Mouse (Mus musculus) C2C12 (cell line): Measurements from ENCODE around the gene Ctdspl2. TPM values are rescaled to one million over a fixed set of nuclear protein-coding genes. Genes with fewer than 3 reads are reported as not detected.
"Not testable (repeated sequence)": the region's sequence is repeated elsewhere in the genome, so short reads cannot be mapped to it uniquely, and the experiment has no call there.

Experiments
- H3K27me3 ChIP-seq: one replicate; pipeline ENCODE4 v1.6.1; 2011; ENCODE audit not compliant: control insufficient read depth, insufficient read depth, insufficient read length
- H3K36me3 ChIP-seq: one replicate; pipeline ENCODE4 v1.6.1; 2011; ENCODE audit not compliant: control insufficient read depth, insufficient read depth
- H3K4me3 ChIP-seq: one replicate; pipeline ENCODE4 v1.5.1; 2011; ENCODE audit warnings: mild to moderate bottlenecking, control low read depth; ENCODE audit not compliant: poor library complexity, insufficient read depth, severe bottlenecking
- H3K79me2 ChIP-seq: one replicate; pipeline ENCODE4 v1.6.1; 2011; ENCODE audit not compliant: control insufficient read depth, insufficient read depth
- H3K79me3 ChIP-seq: one replicate; pipeline ENCODE4 v1.6.1; 2011; ENCODE audit warnings: low read depth, control low read depth
- H3ac ChIP-seq: one replicate; pipeline ENCODE3; 2011; ENCODE audit warnings: low read depth; ENCODE audit not compliant: control insufficient read depth, insufficient read length
- CEBPB ChIP-seq: IDR thresholded peaks from one replicate; pipeline ENCODE4 v1.6.1; 2011; ENCODE audit warnings: low read depth, mild to moderate bottlenecking, control low read depth, moderate library complexity
- CTCF ChIP-seq: IDR thresholded peaks from one replicate; pipeline ENCODE4 v1.5.1; 2011; ENCODE audit not compliant: control insufficient read depth, insufficient read depth, insufficient read length
- FOSL1 ChIP-seq: IDR thresholded peaks from one replicate; pipeline ENCODE4 v1.8.0; 2011; ENCODE audit warnings: mild to moderate bottlenecking, low read length; ENCODE audit not compliant: poor library complexity, insufficient read depth, severe bottlenecking
- MAX ChIP-seq: IDR thresholded peaks from one replicate; pipeline ENCODE4 v1.6.1; 2011; ENCODE audit warnings: mild to moderate bottlenecking, control low read depth
- MYOD1 ChIP-seq: IDR thresholded peaks from one replicate; pipeline ENCODE4 v1.6.1; 2011; ENCODE audit warnings: low read depth; ENCODE audit not compliant: control insufficient read depth, insufficient read length
- MYOG ChIP-seq: IDR thresholded peaks from one replicate; pipeline ENCODE4 v1.6.1; 2011; ENCODE audit not compliant: control insufficient read depth, insufficient read length; ENCODE audit errors: extremely low read depth
- USF1 ChIP-seq: IDR thresholded peaks from one replicate; pipeline ENCODE4 v1.6.1; 2011; ENCODE audit warnings: low read depth, mild to moderate bottlenecking, control low read depth, moderate library complexity
- long read RNA-seq, 2 experiments: library from polyadenylated mRNA; unstranded; transcript quantifications; one replicate each; pipeline ENCODE4 v2.0.0; 2019 to 2020
- polyA plus RNA-seq: library from polyadenylated mRNA; unstranded; fragments of >200 nt; fragmentation: generic; extraction: Trizol; gene quantifications from one replicate; pipeline ENCODE4 v1.2.1, GENCODE M21; 2012; ENCODE audit warnings: missing spikeins

Ctdspl2 gene
- polyA plus RNA-seq, result 5.4 TPM
- long read RNA-seq, experiment 1, full-length matches to known transcripts, result 7 of 12 reads
- long read RNA-seq, experiment 1, partial matches to known transcripts, result 2 of 12 reads
- long read RNA-seq, experiment 1, other reads (novel, unspliced or antisense), result 3 of 12 reads
- long read RNA-seq, experiment 2, full-length matches to known transcripts, result 63 of 92 reads
- long read RNA-seq, experiment 2, partial matches to known transcripts, result 12 of 92 reads
- long read RNA-seq, experiment 2, other reads (novel, unspliced or antisense), result 17 of 92 reads

DNA sequence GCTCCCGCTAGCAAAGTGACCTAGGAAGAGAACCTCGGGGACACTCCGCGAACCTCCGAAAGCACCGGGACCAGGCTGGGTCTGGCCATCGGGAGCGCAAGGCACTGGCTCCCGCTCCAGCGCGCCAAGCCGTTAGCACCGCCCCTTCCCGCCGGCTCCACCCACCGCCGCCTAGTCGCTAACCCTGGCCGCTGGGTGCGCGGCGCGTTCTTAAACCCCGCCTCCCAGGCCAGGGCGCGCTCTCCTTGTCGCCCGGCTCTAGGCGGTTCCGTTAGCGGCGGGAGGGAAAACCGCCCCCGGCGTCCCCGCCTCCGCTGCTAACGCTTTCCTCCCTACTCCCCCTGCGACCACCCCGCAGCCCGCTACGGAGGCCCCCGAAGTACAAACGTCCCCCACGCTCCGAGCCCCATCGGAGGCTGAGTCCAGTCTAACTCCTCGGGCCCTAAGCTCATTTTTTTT lies at the start of gene Ctdspl2, which contains the start of gene Mageb3:
Gene Ctdspl2 (plus strand): TSS at position 237 of the 459 bp plus-strand sequence.
Gene Mageb3 (minus strand): TSS at position 328 of the 459 bp plus-strand sequence.
- Histone ChIP-seq H3K79me2 (peaks cover 46% of the 10 kb centered on the region), H3K4me3 (peak within 1 kb of the TSS; percentile 95), H3ac (peak within 1 kb of the TSS; percentile 81), H3K27me3 (no peaks in the 10 kb centered on the region), H3K36me3 (peaks cover 16% of the 10 kb centered on the region), H3K79me3 (peaks cover 44% of the 10 kb centered on the region)
- TF ChIP-seq MAX, result peak; percentile 75
- TF ChIP-seq MYOG, result no peak

DNA sequence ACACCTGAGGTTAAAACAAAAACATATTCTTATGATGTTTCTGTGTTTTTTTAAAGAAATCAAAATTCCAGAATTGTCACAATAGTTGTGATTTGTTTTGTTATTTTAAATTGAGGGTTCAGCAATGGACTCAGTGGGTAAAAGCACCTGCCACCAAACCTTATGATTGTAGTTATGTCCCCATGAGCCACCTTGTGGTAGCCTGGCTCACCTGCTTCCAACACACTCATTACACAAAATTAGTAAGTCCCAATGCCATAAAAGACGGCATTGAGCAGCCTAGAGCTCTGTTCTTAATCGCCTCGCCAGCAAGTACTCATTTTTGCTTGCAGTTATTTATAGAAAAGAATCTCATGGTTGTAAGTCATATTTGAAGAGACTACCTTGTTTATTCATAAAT lies 45.8 kb upstream of the Ctdspl2 start:
- Histone ChIP-seq H3K27me3 (no peaks in the 10 kb centered on the region), H3K36me3 (no peaks in the 10 kb centered on the region)

DNA sequence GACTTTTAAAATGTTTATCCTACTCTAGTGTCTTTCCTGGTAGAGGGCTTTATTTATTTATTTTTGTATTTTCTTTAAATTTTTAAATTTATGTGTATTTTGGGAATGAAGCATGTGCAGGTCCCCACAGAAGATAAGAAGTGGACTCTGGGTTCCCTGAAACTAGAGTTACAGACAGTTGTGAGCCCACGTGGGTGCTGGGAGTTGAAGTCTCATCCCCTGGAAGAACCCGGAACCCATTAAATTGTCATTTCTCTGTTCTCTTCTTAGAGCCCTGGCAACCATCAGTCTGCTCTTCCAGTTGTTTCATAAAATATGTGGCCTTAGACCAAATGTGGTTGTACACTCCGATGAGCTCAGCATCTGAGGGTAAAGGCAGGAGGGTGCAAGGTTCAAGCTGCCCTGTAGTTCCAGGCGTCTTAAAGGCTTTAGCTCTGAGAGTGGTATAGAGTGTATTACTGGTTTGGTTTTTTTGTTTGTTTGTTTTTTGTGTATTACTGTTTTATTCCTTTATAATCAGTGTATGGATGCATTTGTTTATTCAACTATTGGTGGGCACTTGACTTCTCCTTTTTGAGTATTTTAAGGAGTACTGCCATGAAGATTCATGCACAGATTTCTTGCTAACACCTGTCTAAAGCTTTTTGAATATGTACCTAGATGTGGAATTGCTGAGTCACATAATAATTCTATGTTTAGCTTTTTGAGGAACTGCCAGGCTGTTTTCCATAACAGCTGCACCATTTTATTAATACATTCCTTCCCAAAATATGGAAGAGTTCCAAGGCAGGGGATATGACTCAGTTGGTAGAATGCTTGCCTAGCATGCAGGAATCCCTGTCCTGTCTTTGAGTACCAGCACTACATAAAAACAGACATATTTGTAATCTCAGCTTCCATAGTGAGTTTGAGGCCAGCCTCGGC lies 39.5 kb upstream of the Ctdspl2 start:
- no peak overlapping the region for H3ac ChIP-seq
- no peaks in the 10 kb centered on the region for H3K79me3 ChIP-seq
- H3K4me3 ChIP-seq, result no peak overlapping the region
- H3K27me3 ChIP-seq, result no peaks in the 10 kb centered on the region
- TF ChIP-seq CTCF (no peak), MYOG (no peak), CEBPB (no peak), MAX (peak; percentile 77), FOSL1 (peak; percentile 69), USF1 (peak; percentile 58), MYOD1 (peak; percentile 89)
- no peaks in the 10 kb centered on the region for H3K79me2 ChIP-seq
- no peaks in the 10 kb centered on the region for H3K36me3 ChIP-seq

More for the DNA sequence above, 45.8 kb upstream of the Ctdspl2 start:
- Histone ChIP-seq H3ac (no peak overlapping the region), H3K79me2 (no peaks in the 10 kb centered on the region), H3K4me3 (no peak overlapping the region), H3K79me3 (no peaks in the 10 kb centered on the region)
- TF ChIP-seq MYOD1 (no peak), FOSL1 (no peak), MYOG (no peak), CEBPB (no peak), CTCF (no peak), MAX (no peak), USF1 (no peak)

DNA sequence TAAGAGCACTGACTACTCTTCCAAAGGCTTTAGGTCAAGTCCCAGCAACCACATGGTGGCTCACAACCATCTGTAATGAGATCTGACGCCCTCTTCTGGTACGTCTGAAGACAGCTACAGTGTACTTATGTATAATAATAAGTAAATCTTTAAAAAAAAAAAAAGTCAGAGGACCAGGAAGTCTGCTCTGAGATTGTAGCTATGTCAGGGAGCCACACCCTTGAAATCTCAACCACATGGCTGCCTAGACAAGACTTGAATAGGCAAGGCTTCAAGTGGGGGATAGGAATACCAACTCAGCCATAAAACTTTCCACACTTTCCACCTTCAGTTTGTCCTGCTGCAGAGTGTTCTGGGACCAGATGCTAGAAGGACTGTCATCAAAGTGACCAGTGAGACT lies 18.2 kb upstream of the Ctdspl2 start:
- H3ac ChIP-seq, H3K79me2 ChIP-seq, H3K36me3 ChIP-seq, H3K4me3 ChIP-seq, H3K79me3 ChIP-seq, H3K27me3 ChIP-seq: not testable (repeated sequence)

DNA sequence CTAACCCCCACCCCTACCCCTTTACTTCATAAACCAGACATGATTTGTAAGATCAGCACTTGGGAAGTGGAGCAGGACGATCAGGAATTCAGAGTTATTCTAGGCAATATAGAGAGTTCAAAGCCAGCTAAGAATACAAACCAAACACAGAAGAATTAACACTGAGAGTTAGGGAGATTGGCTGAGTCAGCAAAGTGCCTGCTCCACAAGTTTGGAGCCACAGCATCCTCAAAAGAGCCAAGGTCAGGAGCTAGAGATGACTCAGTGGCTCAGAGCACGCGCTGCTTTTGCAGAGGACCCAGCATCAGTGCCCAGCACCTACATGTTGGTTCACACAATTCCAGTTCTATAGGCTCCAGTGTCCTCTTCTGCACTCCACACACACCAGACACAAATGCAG lies 12.4 kb upstream of the Ctdspl2 start:
- Histone ChIP-seq H3K4me3 (no peak overlapping the region), H3K79me3 (no peaks in the 10 kb centered on the region), H3K79me2 (no peaks in the 10 kb centered on the region), H3ac (no peak overlapping the region), H3K27me3 (no peaks in the 10 kb centered on the region), H3K36me3 (no peaks in the 10 kb centered on the region)
- TF ChIP-seq FOSL1, result no peak
- TF ChIP-seq MAX, result no peak
- TF ChIP-seq CTCF, result no peak
- TF ChIP-seq CEBPB, result no peak
- no peak for TF ChIP-seq MYOD1
- TF ChIP-seq MYOG, result no peak
- no peak for TF ChIP-seq USF1

DNA sequence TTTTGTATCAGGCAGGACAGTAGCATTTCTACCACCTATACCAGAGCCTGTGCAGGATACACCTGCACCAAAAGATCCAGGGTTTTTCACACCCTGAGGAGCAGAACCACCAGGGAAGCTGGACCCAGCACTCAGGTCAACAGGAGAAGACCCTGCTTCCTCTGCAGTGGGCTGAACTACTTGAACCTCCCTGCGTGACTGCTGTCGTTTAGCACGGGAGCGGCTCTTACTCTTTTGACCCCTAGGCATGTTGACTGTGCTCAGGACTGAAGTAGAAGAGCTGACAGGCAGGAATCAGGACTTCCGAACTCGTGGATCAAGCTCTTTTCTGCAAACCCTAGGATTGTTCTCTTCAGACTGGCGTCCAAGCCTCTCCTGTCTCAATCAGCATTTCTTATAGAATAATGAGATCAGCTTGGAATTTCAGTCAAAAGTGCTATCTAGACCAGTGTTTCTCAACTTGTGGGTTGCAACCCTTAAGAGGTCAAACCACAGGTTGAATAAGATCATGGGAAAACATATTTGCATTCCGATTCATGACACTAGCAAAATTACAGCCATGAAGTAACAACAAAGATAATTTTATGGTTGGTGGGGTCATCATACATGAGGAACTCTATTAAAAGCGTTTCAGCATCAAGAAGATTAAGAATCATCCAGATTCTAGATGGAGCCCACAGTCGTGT lies 687 bp upstream of the Ctdspl2 start:
- H3K79me2 ChIP-seq, result peaks cover 39% of the 10 kb centered on the region
- TF ChIP-seq MYOD1 (no peak), MAX (no peak), CEBPB (peak; percentile 64)
- peak overlapping the region; percentile 81 for H3ac ChIP-seq

More for the DNA sequence above, 687 bp upstream of the Ctdspl2 start:
- peaks cover 10% of the 10 kb centered on the region for H3K36me3 ChIP-seq
- H3K79me3 ChIP-seq, result peaks cover 37% of the 10 kb centered on the region
- peak overlapping the region; percentile 95 for H3K4me3 ChIP-seq
- H3K27me3 ChIP-seq, result no peaks in the 10 kb centered on the region
